Mouse (Mus musculus): ENCODE measurements around the gene Cabp7.

DNA sequence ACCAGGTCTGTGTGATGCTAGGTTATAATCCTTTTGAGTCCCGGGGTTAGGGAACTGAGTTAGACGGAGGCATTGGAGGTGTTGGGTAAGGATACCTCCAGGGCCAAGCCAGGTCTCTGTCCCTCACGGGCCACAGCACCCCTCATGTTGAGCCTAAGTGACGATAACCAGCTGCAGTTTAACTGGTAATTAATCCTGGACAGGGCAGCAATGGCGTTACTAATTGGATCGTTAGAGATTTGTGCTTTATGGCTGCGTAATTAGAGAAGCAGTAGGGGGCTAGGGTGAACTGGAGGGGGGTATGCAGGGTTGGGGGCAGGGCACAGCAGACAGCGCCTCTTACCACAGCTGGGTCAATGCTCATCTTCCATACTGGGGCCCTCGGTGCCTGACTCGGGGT lies 6.3 kb upstream of the Cabp7 start:
- no peak for TF ChIP-seq ZC3H11A (IDR thresholded peaks at IDR 0.05; ENCODE audit: borderline replicate concordance, low read depth, low read length)
- TF ChIP-seq HCFC1 (IDR thresholded peaks at IDR 0.05; ENCODE audit: borderline replicate concordance, insufficient read depth, low read length), result no peak
- TF ChIP-seq ZNF384 (IDR thresholded peaks at IDR 0.05; ENCODE audit: low read depth, low read length), result no peak
- TF ChIP-seq CHD2 (IDR thresholded peaks at IDR 0.05; ENCODE audit: low read depth, low read length), result no peak
- no peak for TF ChIP-seq MAFK (IDR thresholded peaks at IDR 0.05; ENCODE audit: insufficient read depth, low read depth, low read length)
